Mouse (Mus musculus): ENCODE results near the gene Tcf12. TPM values are rescaled to one million over a fixed set of nuclear protein-coding genes. Genes with fewer than 3 reads are reported as not detected.

The Tcf12 gene
- total RNA-seq, 2 experiments from 2014 or later, result 69.6 to 70.4 TPM

GRCm38 (mm10) chr9:72092191-72092590 lies 19.5 kb downstream of the Tcf12 start:
- intact Hi-C loops (cut with DNase I), result no loop called here
- no peak for DNase-seq

GRCm38 (mm10) chr9:72088893-72089611 lies 22.6 kb downstream of the Tcf12 start:
- no peak for DNase-seq
- intact Hi-C loops (cut with DNase I), result no loop called here

- intact Hi-C loops (cut with DNase I), result no loop called here
- DNase-seq, result no peak
These were observed 26.7 kb downstream of the Tcf12 start for GRCm38 (mm10) chr9:72085017-72085416.

- DNase-seq, result peak; percentile 29 to 48
These were observed 27.5 kb downstream of the Tcf12 start for GRCm38 (mm10) chr9:72084131-72084530.

GRCm38 (mm10) chr9:72076158-72076557 lies 35.5 kb downstream of the Tcf12 start:
- DNase-seq, result no peak
- intact Hi-C loops (cut with DNase I), result no loop called here

More at GRCm38 (mm10) chr9:72084131-72084530, 27.5 kb downstream of the Tcf12 start:
- intact Hi-C loops (cut with DNase I), result no loop called here

- no peak for DNase-seq
- intact Hi-C loops (cut with DNase I), result no loop called here
These were observed 45.5 kb downstream of the Tcf12 start for GRCm38 (mm10) chr9:72066151-72066550.

GRCm38 (mm10) chr9:72053144-72053543 lies 58.5 kb downstream of the Tcf12 start:
- no peak for DNase-seq
- intact Hi-C loops (cut with DNase I), result no loop called here

GRCm38 (mm10) chr9:72040156-72040555 lies 71.5 kb downstream of the Tcf12 start:
- intact Hi-C loops (cut with DNase I), result no loop called here
- DNase-seq, result no peak

- intact Hi-C loops (cut with DNase I), result no loop called here
These were observed 72.3 kb downstream of the Tcf12 start for GRCm38 (mm10) chr9:72039369-72039768.

GRCm38 (mm10) chr9:72037059-72037516 lies 74.6 kb downstream of the Tcf12 start:
- intact Hi-C loops (cut with DNase I), result no loop called here
- DNase-seq, result no peak

More at GRCm38 (mm10) chr9:72039369-72039768, 72.3 kb downstream of the Tcf12 start:
- DNase-seq, result no peak

GRCm38 (mm10) chr9:72036257-72036656 lies 75.4 kb downstream of the Tcf12 start:
- intact Hi-C loops (cut with DNase I), result no loop called here
- no peak for DNase-seq

GRCm38 (mm10) chr9:72033271-72033670 lies 78.4 kb downstream of the Tcf12 start:
- DNase-seq, result no peak
- intact Hi-C loops (cut with DNase I), result loop anchor here (5.0 kb wide), 1 partner anchor 76 kb away; no protein-coding TSS in a partner anchor

- no peak for DNase-seq
- intact Hi-C loops (cut with DNase I), result loop anchor here (5.0 kb wide), 1 partner anchor 73 kb away; no protein-coding TSS in a partner anchor
These were observed 81.4 kb downstream of the Tcf12 start for GRCm38 (mm10) chr9:72030274-72030673.

- DNase-seq, result no peak
- intact Hi-C loops (cut with DNase I), result no loop called here
These were observed 82.1 kb downstream of the Tcf12 start for GRCm38 (mm10) chr9:72029601-72030000.

GRCm38 (mm10) chr9:72023274-72023673 lies 88.4 kb downstream of the Tcf12 start:
- intact Hi-C loops (cut with DNase I), result loop anchor here (5.0 kb wide), 1 partner anchor 169 kb away; no protein-coding TSS in a partner anchor
- DNase-seq, result no peak

GRCm38 (mm10) chr9:72021512-72021911 lies 90.2 kb downstream of the Tcf12 start:
- intact Hi-C loops (cut with DNase I), result loop anchor here (5.0 kb wide), 1 partner anchor 171 kb away; no protein-coding TSS in a partner anchor
- DNase-seq, result peak in 1 of 2 experiments; percentile 22

GRCm38 (mm10) chr9:72016021-72016420 lies 95.7 kb downstream of the Tcf12 start:
- no peak for DNase-seq

GRCm38 (mm10) chr9:72014585-72015381 lies 96.9 kb downstream of the Tcf12 start:
- intact Hi-C loops (cut with DNase I), result no loop called here
- no peak for DNase-seq

More at GRCm38 (mm10) chr9:72016021-72016420, 95.7 kb downstream of the Tcf12 start:
- intact Hi-C loops (cut with DNase I), result no loop called here

GRCm38 (mm10) chr9:72013541-72013940 lies 98.1 kb downstream of the Tcf12 start:
- no peak for DNase-seq
- intact Hi-C loops (cut with DNase I), result no loop called here

GRCm38 (mm10) chr9:72008634-72009033 lies 103.0 kb downstream of the Tcf12 start:
- intact Hi-C loops (cut with DNase I), result no loop called here
- DNase-seq, result no peak

GRCm38 (mm10) chr9:71991147-71991546 lies 120.5 kb downstream of the Tcf12 start:
- intact Hi-C loops (cut with DNase I), result no loop called here
- no peak for DNase-seq

Measured in heart, postnatal 10 days (tissue).